Mouse (Mus musculus) lung, postnatal 10 days (tissue): ENCODE results near the gene Slc25a34.

Experiments used
- DNase-seq: peaks from one replicate; pipeline ENCODE4 v3.0.0; 2021

Gene Slc25a34

GRCm38 (mm10) chr4:141643118-141643855 is 19.7 kb upstream of the Slc25a34 start:
- peak; percentile 89 for DNase-seq

- no peak for DNase-seq
Observed at GRCm38 (mm10) chr4:141641961-141642811, 18.6 kb upstream of the Slc25a34 start.

GRCm38 (mm10) chr4:141641353-141641771 is 17.7 kb upstream of the Slc25a34 start:
- peak; percentile 59 for DNase-seq

GRCm38 (mm10) chr4:141639474-141639873 is 15.9 kb upstream of the Slc25a34 start:
- DNase-seq, result no peak

GRCm38 (mm10) chr4:141636693-141637092 is 13.1 kb upstream of the Slc25a34 start:
- DNase-seq, result no peak

- DNase-seq, result no peak
Observed at GRCm38 (mm10) chr4:141635991-141636390, 12.4 kb upstream of the Slc25a34 start.

- DNase-seq, result peak; percentile 79
Observed at GRCm38 (mm10) chr4:141632111-141632873, 8.7 kb upstream of the Slc25a34 start.

- no peak for DNase-seq
Observed at GRCm38 (mm10) chr4:141631250-141631649, 7.6 kb upstream of the Slc25a34 start.

- DNase-seq, result no peak
Observed at GRCm38 (mm10) chr4:141630021-141630420, 6.4 kb upstream of the Slc25a34 start.

- DNase-seq, result no peak
Observed at GRCm38 (mm10) chr4:141628661-141629060, 5.0 kb upstream of the Slc25a34 start.

- no peak for DNase-seq
Observed at GRCm38 (mm10) chr4:141627502-141627901, 3.9 kb upstream of the Slc25a34 start.

- DNase-seq, result no peak
Observed at GRCm38 (mm10) chr4:141625774-141626550, 2.3 kb upstream of the Slc25a34 start.

- peak; percentile 58 for DNase-seq
Observed at GRCm38 (mm10) chr4:141624983-141625773, 1.6 kb upstream of the Slc25a34 start.

GRCm38 (mm10) chr4:141624134-141624533 is 513 bp upstream of the Slc25a34 start:
- no peak for DNase-seq

- no peak for DNase-seq
Observed at GRCm38 (mm10) chr4:141623037-141623436, 584 bp downstream of the Slc25a34 start.

GRCm38 (mm10) chr4:141622580-141622979 is 1.0 kb downstream of the Slc25a34 start:
- DNase-seq, result no peak

- no peak for DNase-seq
Observed at GRCm38 (mm10) chr4:141622091-141622490, 1.5 kb downstream of the Slc25a34 start.

GRCm38 (mm10) chr4:141621297-141621696 is 2.3 kb downstream of the Slc25a34 start:
- DNase-seq, result no peak

GRCm38 (mm10) chr4:141619299-141619883 is 4.2 kb downstream of the Slc25a34 start:
- no peak for DNase-seq

GRCm38 (mm10) chr4:141618565-141619243 is 4.9 kb downstream of the Slc25a34 start, which contains the start of gene Tmem82:
Gene Tmem82 (minus strand): TSS chr4:141618633.
- peak; percentile 83 for DNase-seq
